Mouse (Mus musculus): ENCODE measurements around the gene Iglon5. TPM values are rescaled to one million over a fixed set of nuclear protein-coding genes. Genes with fewer than 3 reads are reported as not detected.

The Iglon5 gene
- not detected in 2 replicates for polyA plus RNA-seq (2015; fragmentation: Nextera tagmentation; extraction: Ambion mirVana)

GRCm38 (mm10) chr7:43489631-43490125, at the start of gene Iglon5:
Gene Iglon5, minus strand, starts transcription at chr7:43490075.
- peaks cover 37% of the 10 kb centered on the region for H3K27me3 ChIP-seq
- H3K4me2 ChIP-seq = peak within 1 kb of the TSS; percentile 27; the same call in 1 of the 2 replicates
- no peaks in the 10 kb centered on the region for H3K36me3 ChIP-seq (replicated peaks)
- 3% methylated on average over 20 of the region's 41 CpGs for WGBS (ENCODE audit: insufficient replicate concordance)
- ATAC-seq (ENCODE audit: insufficient read depth) = no peak
- no peak within 1 kb of the TSS for H3K9ac ChIP-seq
- H3K4me1 ChIP-seq (replicated peaks) = no peaks in the 10 kb centered on the region
- H3K4me3 ChIP-seq (replicated peaks) = no peak within 1 kb of the TSS
- no peaks in the 10 kb centered on the region for H3K9me3 ChIP-seq (replicated peaks)
- H3K27ac ChIP-seq (replicated peaks) = no peak within 1 kb of the TSS

- no peaks in the 10 kb centered on the region for H3K27me3 ChIP-seq
- ATAC-seq (ENCODE audit: insufficient read depth) = no peak
- no peaks in the 10 kb centered on the region for H3K36me3 ChIP-seq (replicated peaks)
- no peaks in the 10 kb centered on the region for H3K9me3 ChIP-seq (replicated peaks)
- no peak overlapping the region for H3K4me2 ChIP-seq
- no peaks in the 10 kb centered on the region for H3K4me1 ChIP-seq (replicated peaks)
- no peak overlapping the region for H3K4me3 ChIP-seq (replicated peaks)
- H3K27ac ChIP-seq (replicated peaks) = no peak overlapping the region
- 43% methylated on average over 4 of the region's 4 CpGs for WGBS (ENCODE audit: insufficient replicate concordance)
- no peak overlapping the region for H3K9ac ChIP-seq
These were observed 48.6 kb upstream of the Iglon5 start for GRCm38 (mm10) chr7:43538524-43538923.

DNA sequence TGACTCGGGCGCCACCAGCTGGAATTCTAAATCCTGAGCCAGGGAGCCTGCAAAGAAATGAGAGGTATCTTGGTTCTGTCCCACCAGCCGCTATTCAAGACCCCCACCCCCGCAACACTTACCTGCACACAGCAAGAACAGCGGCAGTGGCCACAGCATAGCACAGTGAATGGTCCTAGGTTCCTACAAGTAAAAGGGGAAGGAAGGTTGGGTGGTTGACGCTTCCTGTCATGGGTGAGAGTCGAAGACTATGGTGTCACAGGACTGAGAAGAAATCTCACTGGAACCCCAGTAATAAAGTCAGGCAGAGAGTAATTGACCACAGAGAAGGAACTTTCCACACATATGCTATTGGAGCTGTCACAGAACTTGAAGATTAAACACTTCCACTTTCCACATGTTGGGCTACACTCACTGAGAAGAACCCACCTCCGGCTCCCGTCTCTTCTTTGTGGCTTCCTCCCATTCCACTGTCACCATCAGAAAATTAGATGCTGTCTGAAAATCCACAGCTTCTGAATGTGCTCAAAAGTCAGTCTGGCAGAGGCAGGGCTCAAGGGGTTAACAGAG, 43.1 kb upstream of the Iglon5 start:
- peak; percentile 37; the same call in 1 of the 2 replicates for ATAC-seq (ENCODE audit: insufficient read depth)
- Histone ChIP-seq H3K27ac (replicated peaks) (peak overlapping the region; percentile 42), H3K4me1 (replicated peaks) (no peaks in the 10 kb centered on the region), H3K9me3 (replicated peaks) (no peaks in the 10 kb centered on the region), H3K4me3 (replicated peaks) (peak overlapping the region; percentile 22; the same call in 1 of the 2 replicates), H3K9ac (no peak overlapping the region), H3K36me3 (replicated peaks) (no peaks in the 10 kb centered on the region), H3K27me3 (no peaks in the 10 kb centered on the region), H3K4me2 (peak overlapping the region; percentile 18; the same call in 1 of the 2 replicates)
- WGBS (ENCODE audit: insufficient replicate concordance) = 24% methylated on average over 9 of the region's 9 CpGs

GRCm38 (mm10) chr7:43530216-43530785, 40.4 kb upstream of the Iglon5 start:
- H3K9ac ChIP-seq = no peak overlapping the region
- no peaks in the 10 kb centered on the region for H3K4me1 ChIP-seq (replicated peaks)
- H3K36me3 ChIP-seq (replicated peaks) = no peaks in the 10 kb centered on the region
- 30% methylated on average over 8 of the region's 8 CpGs for WGBS (ENCODE audit: insufficient replicate concordance)
- no peaks in the 10 kb centered on the region for H3K27me3 ChIP-seq
- H3K4me2 ChIP-seq = peak overlapping the region; percentile 10; the same call in 1 of the 2 replicates
- H3K27ac ChIP-seq (replicated peaks) = no peak overlapping the region
- H3K9me3 ChIP-seq (replicated peaks) = no peaks in the 10 kb centered on the region
- no peak for ATAC-seq (ENCODE audit: insufficient read depth)
- no peak overlapping the region for H3K4me3 ChIP-seq (replicated peaks)

DNA sequence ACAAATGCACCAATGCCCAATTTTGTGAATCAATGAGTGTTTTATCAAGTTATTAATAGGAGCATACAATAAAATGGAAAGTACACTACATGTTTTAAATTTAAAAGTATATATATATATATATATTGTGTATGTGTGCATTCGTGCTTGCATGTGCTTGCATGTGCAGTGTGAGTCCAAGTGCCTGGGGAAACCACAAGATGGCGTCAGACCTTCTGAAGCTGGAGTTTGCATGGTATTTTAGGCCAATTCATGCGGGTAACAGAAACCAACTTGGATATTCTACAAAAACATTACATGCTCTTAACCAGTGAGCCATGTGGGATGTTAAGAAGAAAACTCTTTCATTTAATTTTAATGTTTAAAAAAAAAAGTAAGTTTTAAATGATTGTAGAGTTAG, 35.4 kb upstream of the Iglon5 start:
- Histone ChIP-seq H3K4me3 (replicated peaks) (no peak overlapping the region), H3K27me3 (no peaks in the 10 kb centered on the region), H3K9ac (no peak overlapping the region), H3K9me3 (replicated peaks) (no peaks in the 10 kb centered on the region), H3K36me3 (replicated peaks) (no peaks in the 10 kb centered on the region), H3K27ac (replicated peaks) (no peak overlapping the region), H3K4me1 (replicated peaks) (no peaks in the 10 kb centered on the region), H3K4me2 (no peak overlapping the region)
- WGBS (ENCODE audit: insufficient replicate concordance) = 27% methylated on average over 3 of the region's 3 CpGs
- ATAC-seq (ENCODE audit: insufficient read depth) = no peak

DNA sequence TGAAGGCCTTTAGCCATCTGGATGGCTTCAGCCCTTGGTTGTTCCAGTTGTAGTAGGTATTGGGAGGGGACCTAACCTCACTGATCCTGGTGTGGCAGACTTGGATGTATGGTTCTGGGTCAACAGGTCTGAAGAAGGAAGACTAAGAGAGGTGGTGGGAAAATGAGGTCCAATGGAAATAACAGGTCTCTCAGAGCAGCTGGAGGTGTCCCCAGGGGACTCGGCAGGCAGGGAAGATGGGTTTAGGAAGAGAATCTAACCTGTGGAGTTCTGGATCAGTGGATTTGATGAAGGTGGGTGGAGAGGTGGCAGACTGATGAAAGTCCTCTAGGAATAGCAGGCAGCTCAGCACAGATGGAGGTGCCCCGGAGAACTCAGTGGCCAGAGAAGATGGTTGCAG, 32.9 kb upstream of the Iglon5 start:
- H3K36me3 ChIP-seq (replicated peaks) = no peaks in the 10 kb centered on the region
- H3K27me3 ChIP-seq = no peaks in the 10 kb centered on the region
- 71% methylated on average over 2 of the region's 2 CpGs for WGBS (ENCODE audit: insufficient replicate concordance)
- H3K4me2 ChIP-seq = no peak overlapping the region
- no peak for ATAC-seq (ENCODE audit: insufficient read depth)
- H3K9ac ChIP-seq = no peak overlapping the region
- no peaks in the 10 kb centered on the region for H3K9me3 ChIP-seq (replicated peaks)
- H3K27ac ChIP-seq (replicated peaks) = no peak overlapping the region
- H3K4me3 ChIP-seq (replicated peaks) = no peak overlapping the region
- H3K4me1 ChIP-seq (replicated peaks) = no peaks in the 10 kb centered on the region

GRCm38 (mm10) chr7:43518341-43518740, 28.5 kb upstream of the Iglon5 start:
- 69% methylated on average over 15 of the region's 15 CpGs for WGBS (ENCODE audit: insufficient replicate concordance)

DNA sequence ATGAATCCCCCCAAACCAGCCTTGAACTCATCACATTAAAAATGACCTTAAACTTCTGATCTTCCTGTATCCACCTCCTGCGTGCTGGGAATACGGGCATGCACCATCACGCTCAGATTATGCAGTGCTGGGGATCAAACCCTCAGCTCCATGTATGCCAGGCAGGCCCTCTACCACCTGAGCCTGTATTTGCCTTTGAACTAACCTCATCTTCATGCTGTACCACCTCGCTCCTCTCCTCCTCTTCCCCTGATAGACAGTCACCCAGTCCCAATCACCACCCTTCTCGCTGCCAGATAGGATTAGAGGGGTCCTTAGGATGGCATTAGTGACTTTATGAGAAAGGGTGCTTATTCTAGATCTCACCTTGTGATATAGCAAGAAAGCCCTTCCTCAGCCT, 25.2 kb upstream of the Iglon5 start:
- WGBS (ENCODE audit: insufficient replicate concordance) = 51% methylated on average over 5 of the region's 5 CpGs
- Histone ChIP-seq H3K9me3 (replicated peaks) (no peaks in the 10 kb centered on the region), H3K4me2 (no peak overlapping the region), H3K27ac (replicated peaks) (no peak overlapping the region), H3K4me3 (replicated peaks) (no peak overlapping the region), H3K9ac (no peak overlapping the region), H3K27me3 (no peaks in the 10 kb centered on the region), H3K4me1 (replicated peaks) (no peaks in the 10 kb centered on the region), H3K36me3 (replicated peaks) (no peaks in the 10 kb centered on the region)
- no peak for ATAC-seq (ENCODE audit: insufficient read depth)

More at GRCm38 (mm10) chr7:43518341-43518740, 28.5 kb upstream of the Iglon5 start:
- H3K9me3 ChIP-seq (replicated peaks) = no peaks in the 10 kb centered on the region
- ATAC-seq (ENCODE audit: insufficient read depth) = no peak
- H3K27me3 ChIP-seq = no peaks in the 10 kb centered on the region
- no peak overlapping the region for H3K4me2 ChIP-seq
- H3K9ac ChIP-seq = no peak overlapping the region
- H3K27ac ChIP-seq (replicated peaks) = no peak overlapping the region
- H3K4me1 ChIP-seq (replicated peaks) = no peaks in the 10 kb centered on the region
- H3K4me3 ChIP-seq (replicated peaks) = no peak overlapping the region
- no peaks in the 10 kb centered on the region for H3K36me3 ChIP-seq (replicated peaks)

DNA sequence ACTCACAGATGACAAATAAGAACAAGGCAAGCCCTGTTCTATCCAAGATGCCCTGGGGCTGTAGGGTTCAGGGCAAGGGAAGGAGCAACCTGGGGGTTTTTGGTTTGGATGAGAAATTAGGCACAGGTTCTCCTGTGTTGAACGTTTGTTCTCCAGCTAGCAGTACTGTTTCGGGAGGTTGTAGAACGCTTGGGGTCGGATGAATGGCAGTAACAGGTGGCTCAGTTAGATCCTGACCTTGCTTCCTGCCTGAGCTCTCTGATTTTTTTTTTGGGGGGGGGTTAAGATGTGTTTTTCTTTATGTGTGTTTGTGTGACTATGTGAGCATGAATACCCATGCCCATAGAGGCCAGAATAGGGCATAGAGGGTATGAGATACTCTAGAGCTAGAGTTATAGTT, 22.6 kb upstream of the Iglon5 start:
- WGBS (ENCODE audit: insufficient replicate concordance) = 63% methylated on average over 4 of the region's 4 CpGs

GRCm38 (mm10) chr7:43511707-43512478, 22.0 kb upstream of the Iglon5 start:
- Histone ChIP-seq H3K36me3 (replicated peaks) (no peaks in the 10 kb centered on the region), H3K9me3 (replicated peaks) (no peaks in the 10 kb centered on the region), H3K4me2 (no peak overlapping the region), H3K9ac (no peak overlapping the region), H3K4me1 (replicated peaks) (no peaks in the 10 kb centered on the region), H3K4me3 (replicated peaks) (no peak overlapping the region), H3K27ac (replicated peaks) (no peak overlapping the region), H3K27me3 (no peaks in the 10 kb centered on the region)
- ATAC-seq (ENCODE audit: insufficient read depth) = no peak
- WGBS (ENCODE audit: insufficient replicate concordance) = 21% methylated on average over 4 of the region's 4 CpGs

More for the DNA sequence above, 22.6 kb upstream of the Iglon5 start:
- no peak overlapping the region for H3K4me3 ChIP-seq (replicated peaks)
- no peak overlapping the region for H3K27ac ChIP-seq (replicated peaks)
- ATAC-seq (ENCODE audit: insufficient read depth) = no peak
- H3K9me3 ChIP-seq (replicated peaks) = no peaks in the 10 kb centered on the region
- H3K4me2 ChIP-seq = no peak overlapping the region
- no peaks in the 10 kb centered on the region for H3K27me3 ChIP-seq
- no peak overlapping the region for H3K9ac ChIP-seq
- no peaks in the 10 kb centered on the region for H3K36me3 ChIP-seq (replicated peaks)
- H3K4me1 ChIP-seq (replicated peaks) = no peaks in the 10 kb centered on the region

GRCm38 (mm10) chr7:43495343-43496021, 5.6 kb upstream of the Iglon5 start:
- 15% methylated on average over 21 of the region's 21 CpGs for WGBS (ENCODE audit: insufficient replicate concordance)
- Histone ChIP-seq H3K4me3 (replicated peaks) (no peak overlapping the region), H3K36me3 (replicated peaks) (no peaks in the 10 kb centered on the region), H3K4me1 (replicated peaks) (no peaks in the 10 kb centered on the region), H3K4me2 (no peak overlapping the region), H3K9me3 (replicated peaks) (no peaks in the 10 kb centered on the region), H3K27ac (replicated peaks) (no peak overlapping the region), H3K9ac (no peak overlapping the region), H3K27me3 (peaks cover 20% of the 10 kb centered on the region)
- no peak for ATAC-seq (ENCODE audit: insufficient read depth)
